Mouse (Mus musculus) midbrain, embryonic 16.5 days (tissue): ENCODE measurements around the gene Mrpl12. TPM values are rescaled to one million over a fixed set of nuclear protein-coding genes. Genes with fewer than 3 reads are reported as not detected.
A peak's percentile ranks its signal among the peaks of the same experiment; 100 is the strongest.

Source experiments
- ATAC-seq: fragments of 200-750 bp; cut with Nextera tagmentation; 2 replicates; pipeline ENCODE4 v1.8.0; 2017; ENCODE audit warnings: moderate TSS enrichment
- H3K27ac ChIP-seq: fragments of 300-500 bp; sonication (generic); 2 replicates; pipeline ENCODE4 v1.5.1; 2014; ENCODE audit warnings: mild to moderate bottlenecking, low read length, mixed read lengths
- H3K27me3 ChIP-seq: fragments of 300-500 bp; sonication (generic); 2 replicates; pipeline ENCODE4 v1.6.1; 2014; ENCODE audit warnings: low read depth, low read length, mixed read lengths; ENCODE audit not compliant: control insufficient read depth, insufficient read depth
- H3K36me3 ChIP-seq: fragments of 300-500 bp; sonication (generic); 2 replicates; pipeline ENCODE4 v1.6.1; 2014; ENCODE audit warnings: mild to moderate bottlenecking, low read length, moderate library complexity, mixed read lengths; ENCODE audit not compliant: control insufficient read depth, insufficient read depth
- H3K4me1 ChIP-seq: fragments of 300-500 bp; sonication (generic); 2 replicates; pipeline ENCODE4 v1.6.1; 2014; ENCODE audit warnings: mild to moderate bottlenecking, low read length, mixed read lengths; ENCODE audit not compliant: control insufficient read depth, insufficient read depth
- H3K4me2 ChIP-seq: fragments of 300-500 bp; sonication (generic); 2 replicates; pipeline ENCODE4 v1.6.1; 2014; ENCODE audit warnings: mild to moderate bottlenecking, low read length, mixed read lengths
- H3K4me3 ChIP-seq: fragments of 300-500 bp; sonication (generic); 2 replicates; pipeline ENCODE4 v1.5.1; 2014; ENCODE audit warnings: low read depth, mild to moderate bottlenecking, low read length, moderate library complexity, mixed read lengths
- H3K9ac ChIP-seq: fragments of 300-500 bp; sonication (generic); 2 replicates; pipeline ENCODE4 v1.6.1; 2014; ENCODE audit warnings: low read depth, low read length, mixed read lengths
- H3K9me3 ChIP-seq: fragments of 300-500 bp; sonication (generic); replicated peaks from 2 replicates; pipeline ENCODE4 v1.6.1; 2014; ENCODE audit warnings: mild to moderate bottlenecking, low read length, mixed read lengths; ENCODE audit not compliant: control insufficient read depth, poor library complexity, severe bottlenecking
- WGBS: fragments of 180-500 bp; shearing (Covaris S2); extraction: QIAGEN DNeasy Blood & Tissue Kit; methylation state at CpG from one replicate; pipeline ENCODE4 v1.1.7; 2014; 5-methylcytosine and 5-hydroxymethylcytosine counted together
- polyA plus RNA-seq: library from polyadenylated mRNA; unstranded; fragments of >200 nt; fragmentation: Nextera tagmentation; extraction: Ambion mirVana; gene quantifications from 2 replicates; pipeline ENCODE4 v1.2.1, GENCODE M21; 2015

The Mrpl12 gene
- polyA plus RNA-seq, 1 experiment from 2014 or later = 130 TPM

DNA sequence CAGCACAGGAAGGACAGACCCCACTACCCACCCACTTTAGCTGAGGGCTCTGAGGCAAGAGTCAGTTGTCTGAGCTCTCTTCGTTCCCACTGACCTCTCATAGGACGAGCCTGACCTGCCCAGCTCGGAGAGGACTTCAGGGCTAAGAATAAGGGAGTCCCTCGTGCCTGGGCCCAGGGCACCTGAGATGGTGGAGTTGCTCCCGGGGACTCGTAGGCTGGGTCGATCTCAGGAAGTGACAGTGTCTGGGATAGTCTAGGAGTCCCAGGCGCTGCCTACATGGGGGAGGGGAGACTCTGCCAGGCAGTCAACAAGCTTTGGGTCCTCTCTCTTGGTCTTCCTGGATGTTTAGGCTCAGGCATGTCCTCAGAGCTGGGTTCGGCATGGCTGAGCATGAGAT, 36.1 kb downstream of the Mrpl12 start:
- WGBS = 87% methylated on average over 9 of the region's 9 CpGs
- no peaks in the 10 kb centered on the region for H3K27me3 ChIP-seq
- H3K4me3 ChIP-seq = no peak overlapping the region
- no peak overlapping the region for H3K27ac ChIP-seq
- no peaks in the 10 kb centered on the region for H3K4me1 ChIP-seq
- no peak overlapping the region for H3K9ac ChIP-seq
- ATAC-seq = no peak
- H3K36me3 ChIP-seq = no peaks in the 10 kb centered on the region
- no peaks in the 10 kb centered on the region for H3K9me3 ChIP-seq
- H3K4me2 ChIP-seq = no peak overlapping the region

GRCm38 (mm10) chr11:120520967-120521540, 36.6 kb downstream of the Mrpl12 start:
- Histone ChIP-seq H3K9ac (no peak overlapping the region), H3K4me3 (no peak overlapping the region), H3K9me3 (no peaks in the 10 kb centered on the region), H3K4me2 (no peak overlapping the region), H3K4me1 (no peaks in the 10 kb centered on the region), H3K36me3 (no peaks in the 10 kb centered on the region), H3K27me3 (no peaks in the 10 kb centered on the region), H3K27ac (no peak overlapping the region)
- WGBS = 85% methylated on average over 5 of the region's 5 CpGs
- ATAC-seq = no peak

GRCm38 (mm10) chr11:120522581-120522980, 38.2 kb downstream of the Mrpl12 start:
- Histone ChIP-seq H3K9ac (no peak overlapping the region), H3K9me3 (no peaks in the 10 kb centered on the region), H3K4me1 (no peaks in the 10 kb centered on the region), H3K27me3 (no peaks in the 10 kb centered on the region; the same call in 1 of the 2 replicates), H3K36me3 (no peaks in the 10 kb centered on the region), H3K4me3 (no peak overlapping the region), H3K27ac (no peak overlapping the region), H3K4me2 (no peak overlapping the region)
- WGBS = 87% methylated on average over 8 of the region's 8 CpGs
- no peak for ATAC-seq

DNA sequence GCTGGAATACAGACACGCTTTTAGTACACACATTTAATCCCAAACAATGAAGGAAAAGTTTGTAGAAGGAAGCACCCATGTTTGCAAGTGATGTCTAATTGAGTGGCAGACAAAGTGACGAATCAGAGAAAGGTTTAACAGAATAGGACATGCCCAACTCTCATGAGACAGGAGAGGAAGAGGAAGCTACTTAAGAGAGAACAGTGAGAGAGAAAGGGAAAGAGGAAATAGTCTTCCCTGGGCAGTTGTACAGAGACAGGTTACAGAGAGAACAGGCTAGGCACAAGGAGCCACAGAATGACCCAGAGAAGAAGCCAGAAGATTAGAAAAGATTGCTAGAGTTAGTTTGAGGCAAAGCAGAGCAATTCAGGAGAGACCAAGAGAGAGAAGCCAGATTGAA, 41.5 kb downstream of the Mrpl12 start:
- ATAC-seq = no peak
- Histone ChIP-seq H3K36me3 (no peaks in the 10 kb centered on the region), H3K27me3 (peaks cover 31% of the 10 kb centered on the region), H3K9ac (no peak overlapping the region), H3K4me1 (peaks cover 6% of the 10 kb centered on the region), H3K27ac (no peak overlapping the region), H3K4me3 (no peak overlapping the region), H3K9me3 (no peaks in the 10 kb centered on the region), H3K4me2 (no peak overlapping the region)
- WGBS = 89% methylated on average over 2 of the region's 2 CpGs

GRCm38 (mm10) chr11:120527690-120528354, 43.4 kb downstream of the Mrpl12 start:
- no peak overlapping the region for H3K27ac ChIP-seq
- H3K27me3 ChIP-seq = peaks cover 47% of the 10 kb centered on the region
- no peaks in the 10 kb centered on the region for H3K36me3 ChIP-seq
- ATAC-seq = no peak
- no peak overlapping the region for H3K4me3 ChIP-seq
- no peaks in the 10 kb centered on the region for H3K9me3 ChIP-seq
- peaks cover 6% of the 10 kb centered on the region for H3K4me1 ChIP-seq
- WGBS = 84% methylated on average over 9 of the region's 9 CpGs
- H3K9ac ChIP-seq = no peak overlapping the region
- H3K4me2 ChIP-seq = no peak overlapping the region

DNA sequence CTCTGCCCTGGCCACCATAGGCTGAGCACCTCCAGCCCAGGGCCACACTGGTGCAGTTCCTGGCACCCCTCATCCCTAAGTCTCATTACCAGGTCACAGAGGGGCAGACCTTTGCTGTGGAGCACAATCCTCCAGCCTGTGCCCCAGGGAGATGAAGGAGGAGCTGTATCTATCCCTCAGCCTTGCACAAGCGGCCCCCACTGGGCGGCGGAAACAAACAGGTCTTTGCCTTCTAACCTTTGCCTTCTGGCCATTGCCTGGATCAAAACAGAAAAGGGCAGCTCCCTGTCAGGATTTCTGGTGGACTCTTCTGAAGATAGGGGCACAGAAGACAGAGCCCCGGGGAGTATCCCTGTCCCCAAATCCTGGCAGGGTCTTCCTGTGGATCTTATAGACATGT, 44.5 kb downstream of the Mrpl12 start:
- H3K27ac ChIP-seq = no peak overlapping the region
- no peaks in the 10 kb centered on the region for H3K9me3 ChIP-seq
- H3K4me2 ChIP-seq = no peak overlapping the region
- no peaks in the 10 kb centered on the region for H3K36me3 ChIP-seq
- no peak for ATAC-seq
- H3K4me3 ChIP-seq = no peak overlapping the region
- peaks cover 55% of the 10 kb centered on the region for H3K27me3 ChIP-seq
- 47% methylated on average over 4 of the region's 4 CpGs for WGBS
- H3K9ac ChIP-seq = no peak overlapping the region
- peaks cover 6% of the 10 kb centered on the region for H3K4me1 ChIP-seq

GRCm38 (mm10) chr11:120530085-120530964, 45.9 kb downstream of the Mrpl12 start, which contains the start of gene Gcgr:
Gcgr (plus strand) TSS chr11:120530699.
- peaks cover 55% of the 10 kb centered on the region for H3K27me3 ChIP-seq
- peak within 1 kb of the TSS; percentile 30 for H3K4me3 ChIP-seq
- H3K4me2 ChIP-seq = peak within 1 kb of the TSS; percentile 56
- H3K4me1 ChIP-seq = peaks cover 6% of the 10 kb centered on the region
- peak within 1 kb of the TSS; percentile 50; the same call in 1 of the 2 replicates for H3K9ac ChIP-seq
- no peak for ATAC-seq
- no peaks in the 10 kb centered on the region for H3K9me3 ChIP-seq
- no peak within 1 kb of the TSS for H3K27ac ChIP-seq
- WGBS = 9% methylated on average over 47 of the region's 62 CpGs
- H3K36me3 ChIP-seq = no peaks in the 10 kb centered on the region

DNA sequence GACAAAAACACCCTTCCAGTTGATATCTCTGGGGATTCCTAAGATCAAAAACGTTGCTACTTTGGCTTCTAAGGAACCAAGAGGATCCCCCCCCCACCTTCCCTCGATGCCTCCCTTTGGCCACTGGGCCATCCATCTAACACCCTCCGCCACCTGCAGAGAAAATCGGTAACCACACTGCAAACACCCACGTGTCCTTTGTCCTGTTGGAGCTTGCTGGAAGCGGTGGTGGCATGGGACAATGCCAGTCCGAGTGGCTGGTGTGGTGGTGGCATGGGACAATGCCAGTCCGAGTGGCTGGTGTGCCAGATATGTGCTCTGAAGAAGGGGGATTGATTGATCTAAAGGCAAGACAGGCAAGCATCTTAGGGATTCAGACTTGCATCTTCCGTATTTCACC, 47.2 kb downstream of the Mrpl12 start:
- Histone ChIP-seq H3K36me3 (no peaks in the 10 kb centered on the region), H3K4me1 (peaks cover 6% of the 10 kb centered on the region), H3K27ac (no peak overlapping the region), H3K4me3 (no peak overlapping the region), H3K9ac (no peak overlapping the region), H3K27me3 (peaks cover 55% of the 10 kb centered on the region), H3K9me3 (no peaks in the 10 kb centered on the region), H3K4me2 (no peak overlapping the region)
- 31% methylated on average over 9 of the region's 9 CpGs for WGBS
- ATAC-seq = no peak

- Histone ChIP-seq H3K4me1 (peaks cover 12% of the 10 kb centered on the region), H3K4me2 (no peak overlapping the region), H3K27ac (no peak overlapping the region), H3K4me3 (no peak overlapping the region), H3K36me3 (no peaks in the 10 kb centered on the region), H3K9me3 (no peaks in the 10 kb centered on the region), H3K27me3 (peaks cover 42% of the 10 kb centered on the region), H3K9ac (no peak overlapping the region)
- no peak for ATAC-seq
- WGBS = 83% methylated on average over 8 of the region's 8 CpGs
Measured at GRCm38 (mm10) chr11:120534093-120534492, 49.7 kb downstream of the Mrpl12 start.
